Mouse (Mus musculus) limb, embryonic 14.5 days (tissue): ENCODE data around the gene Vsig10. TPM values are rescaled to one million over a fixed set of nuclear protein-coding genes. Genes with fewer than 3 reads are reported as not detected.
A peak's percentile ranks its signal among the peaks of the same experiment; 100 is the strongest.
"Not testable (repeated sequence)": the region's sequence is repeated elsewhere in the genome, so short reads cannot be mapped to it uniquely, and the experiment has no call there.

Experiments used
- ATAC-seq: fragments of 200-750 bp; cut with Nextera tagmentation; 2 replicates; pipeline ENCODE4 v1.8.0; 2017; ENCODE audit warnings: low read depth, moderate number of reproducible peaks, moderate TSS enrichment; ENCODE audit not compliant: low FRiP score
- DNase-seq: peaks from one replicate; pipeline ENCODE4 v3.0.0-alpha.2; 2015; ENCODE audit warnings: low spot score
- H3K27ac ChIP-seq: fragments of 300-500 bp; sonication (generic); replicated peaks from 2 replicates; pipeline ENCODE4 v1.5.1; 2014; ENCODE audit warnings: low read depth, mild to moderate bottlenecking, low read length, moderate library complexity, mixed read lengths
- H3K27me3 ChIP-seq: fragments of 300-500 bp; sonication (generic); 2 replicates; pipeline ENCODE4 v1.6.1; 2014; ENCODE audit warnings: low read length, mixed read lengths; ENCODE audit not compliant: control insufficient read depth, insufficient read depth
- H3K36me3 ChIP-seq: fragments of 300-500 bp; sonication (generic); 2 replicates; pipeline ENCODE4 v1.6.1; 2014; ENCODE audit warnings: mild to moderate bottlenecking, low read length, moderate library complexity, mixed read lengths; ENCODE audit not compliant: control insufficient read depth, insufficient read depth
- H3K4me1 ChIP-seq: fragments of 300-500 bp; sonication (generic); 2 replicates; pipeline ENCODE4 v1.6.1; 2014; ENCODE audit warnings: antibody characterized with exemption, low read length, mixed read lengths; ENCODE audit not compliant: control insufficient read depth, insufficient read depth
- H3K4me2 ChIP-seq: fragments of 300-500 bp; sonication (generic); replicated peaks from 2 replicates; pipeline ENCODE4 v1.6.1; 2014; ENCODE audit warnings: low read depth, mild to moderate bottlenecking, low read length, moderate library complexity; ENCODE audit not compliant: severe bottlenecking
- H3K4me3 ChIP-seq: fragments of 300-500 bp; sonication (generic); replicated peaks from 2 replicates; pipeline ENCODE4 v1.5.1; 2014; ENCODE audit warnings: low read length
- H3K9ac ChIP-seq: fragments of 300-500 bp; sonication (generic); 2 replicates; pipeline ENCODE4 v1.6.1; 2014; ENCODE audit warnings: mild to moderate bottlenecking, low read depth, low read length, moderate library complexity; ENCODE audit not compliant: severe bottlenecking
- H3K9me3 ChIP-seq: fragments of 300-500 bp; sonication (generic); 2 replicates; pipeline ENCODE4 v1.6.1; 2016; ENCODE audit warnings: low read length; ENCODE audit not compliant: control insufficient read depth
- POLR2A ChIP-seq: fragments of 200-500 bp; IDR thresholded peaks from 2 replicates; pipeline ENCODE4 v1.8.0; 2012; ENCODE audit warnings: inconsistent platforms, mild to moderate bottlenecking, moderate library complexity, borderline replicate concordance; ENCODE audit not compliant: insufficient read depth, insufficient read length; ENCODE audit errors: extremely low read depth
- WGBS: fragments of 180-500 bp; shearing (Covaris S2); extraction: QIAGEN DNeasy Blood & Tissue Kit; methylation state at CpG from one replicate; pipeline ENCODE4 v1.1.7; 2014; 5-methylcytosine and 5-hydroxymethylcytosine counted together
- polyA plus RNA-seq, 2 experiments: library from polyadenylated mRNA; depleted of rRNA in 1 of 2; stranded (reverse) in 1 of 2; unstranded in 1 of 2; fragments of >200 nt; fragmentation: Nextera tagmentation in 1 of 2; extraction: Ambion mirVana in 1 of 2; gene quantifications; 2 replicates each; pipeline versions ENCODE4 v1.2.1 to v1.2.3; 2012 to 2014

Gene Vsig10
- polyA plus RNA-seq, 2 experiments: 4.5 to 10.3 TPM

- H3K9ac ChIP-seq: no peak overlapping the region
- no peak for DNase-seq
- 73% methylated on average over 11 of the region's 11 CpGs for WGBS
- peaks cover 77% of the 10 kb centered on the region for H3K36me3 ChIP-seq
- H3K27ac ChIP-seq: no peak overlapping the region
- no peak for ATAC-seq
- H3K9me3 ChIP-seq: no peaks in the 10 kb centered on the region
- TF ChIP-seq POLR2A: no peak
- no peak overlapping the region for H3K4me2 ChIP-seq
- H3K27me3 ChIP-seq: no peaks in the 10 kb centered on the region
- no peak overlapping the region for H3K4me3 ChIP-seq
- no peaks in the 10 kb centered on the region for H3K4me1 ChIP-seq
Measured at GRCm38 (mm10) chr5:117376331-117376761, 57.5 kb downstream of the Vsig10 start.

GRCm38 (mm10) chr5:117377731-117378130 lies 58.8 kb downstream of the Vsig10 start:
- H3K36me3 ChIP-seq: peaks cover 75% of the 10 kb centered on the region
- not testable (repeated sequence) for DNase-seq, H3K27me3 ChIP-seq, H3K4me1 ChIP-seq, ATAC-seq, H3K27ac ChIP-seq, H3K9me3 ChIP-seq, H3K9ac ChIP-seq, H3K4me2 ChIP-seq, H3K4me3 ChIP-seq
- WGBS: 90% methylated on average over 14 of the region's 14 CpGs

- H3K27ac ChIP-seq: no peak overlapping the region
- no peaks in the 10 kb centered on the region for H3K27me3 ChIP-seq
- no peaks in the 10 kb centered on the region for H3K9me3 ChIP-seq
- H3K4me3 ChIP-seq: no peak overlapping the region
- no peaks in the 10 kb centered on the region for H3K4me1 ChIP-seq
- peaks cover 80% of the 10 kb centered on the region for H3K36me3 ChIP-seq
- H3K9ac ChIP-seq: no peak overlapping the region
- H3K4me2 ChIP-seq: no peak overlapping the region
- 76% methylated on average over 4 of the region's 4 CpGs for WGBS
- no peak for TF ChIP-seq POLR2A
- DNase-seq: no peak
- no peak for ATAC-seq
Measured at GRCm38 (mm10) chr5:117380199-117380598, 61.3 kb downstream of the Vsig10 start.

GRCm38 (mm10) chr5:117381785-117382184 lies 62.9 kb downstream of the Vsig10 start:
- ATAC-seq (no peak), DNase-seq (no peak)
- Histone ChIP-seq H3K4me3 (no peak overlapping the region), H3K4me1 (no peaks in the 10 kb centered on the region), H3K9ac (no peak overlapping the region), H3K9me3 (no peaks in the 10 kb centered on the region), H3K27me3 (no peaks in the 10 kb centered on the region), H3K27ac (no peak overlapping the region), H3K36me3 (peaks cover 75% of the 10 kb centered on the region), H3K4me2 (no peak overlapping the region)
- no peak for TF ChIP-seq POLR2A
- 80% methylated on average over 7 of the region's 7 CpGs for WGBS

GRCm38 (mm10) chr5:117383198-117383597 lies 64.3 kb downstream of the Vsig10 start:
- peaks cover 63% of the 10 kb centered on the region for H3K36me3 ChIP-seq
- H3K4me1 ChIP-seq: peaks cover 1% of the 10 kb centered on the region; the same call in 1 of the 2 replicates
- no peak overlapping the region for H3K4me3 ChIP-seq
- ATAC-seq (no peak), DNase-seq (no peak)
- no peaks in the 10 kb centered on the region for H3K27me3 ChIP-seq
- no peaks in the 10 kb centered on the region for H3K9me3 ChIP-seq
- H3K9ac ChIP-seq: no peak overlapping the region
- TF ChIP-seq POLR2A: no peak
- 85% methylated on average over 12 of the region's 12 CpGs for WGBS
- no peak overlapping the region for H3K4me2 ChIP-seq
- H3K27ac ChIP-seq: no peak overlapping the region

GRCm38 (mm10) chr5:117388296-117388751 lies 69.4 kb downstream of the Vsig10 start:
- no peak for TF ChIP-seq POLR2A
- no peaks in the 10 kb centered on the region for H3K27me3 ChIP-seq
- no peaks in the 10 kb centered on the region for H3K9me3 ChIP-seq
- H3K36me3 ChIP-seq: peaks cover 22% of the 10 kb centered on the region
- H3K4me2 ChIP-seq: peak overlapping the region; percentile 54
- ATAC-seq (peak; percentile 26), DNase-seq (peak; percentile 39)
- peak overlapping the region; percentile 76 for H3K9ac ChIP-seq
- no peak overlapping the region; the same call in 1 of the 2 replicates for H3K27ac ChIP-seq
- H3K4me1 ChIP-seq: peaks cover 3% of the 10 kb centered on the region; the same call in 1 of the 2 replicates
- peak overlapping the region; percentile 59 for H3K4me3 ChIP-seq
- 10% methylated on average over 16 of the region's 16 CpGs for WGBS
